Mouse (Mus musculus): Measurements from ENCODE around the gene Idnk. TPM values are rescaled to one million over a fixed set of nuclear protein-coding genes. Genes with fewer than 3 reads are reported as not detected.
"Not testable (repeated sequence)": the region's sequence is repeated elsewhere in the genome, so short reads cannot be mapped to it uniquely, and the experiment has no call there.

Idnk gene
- total RNA-seq, 2 experiments from 2014 or later = 22.3 to 25.1 TPM

DNA sequence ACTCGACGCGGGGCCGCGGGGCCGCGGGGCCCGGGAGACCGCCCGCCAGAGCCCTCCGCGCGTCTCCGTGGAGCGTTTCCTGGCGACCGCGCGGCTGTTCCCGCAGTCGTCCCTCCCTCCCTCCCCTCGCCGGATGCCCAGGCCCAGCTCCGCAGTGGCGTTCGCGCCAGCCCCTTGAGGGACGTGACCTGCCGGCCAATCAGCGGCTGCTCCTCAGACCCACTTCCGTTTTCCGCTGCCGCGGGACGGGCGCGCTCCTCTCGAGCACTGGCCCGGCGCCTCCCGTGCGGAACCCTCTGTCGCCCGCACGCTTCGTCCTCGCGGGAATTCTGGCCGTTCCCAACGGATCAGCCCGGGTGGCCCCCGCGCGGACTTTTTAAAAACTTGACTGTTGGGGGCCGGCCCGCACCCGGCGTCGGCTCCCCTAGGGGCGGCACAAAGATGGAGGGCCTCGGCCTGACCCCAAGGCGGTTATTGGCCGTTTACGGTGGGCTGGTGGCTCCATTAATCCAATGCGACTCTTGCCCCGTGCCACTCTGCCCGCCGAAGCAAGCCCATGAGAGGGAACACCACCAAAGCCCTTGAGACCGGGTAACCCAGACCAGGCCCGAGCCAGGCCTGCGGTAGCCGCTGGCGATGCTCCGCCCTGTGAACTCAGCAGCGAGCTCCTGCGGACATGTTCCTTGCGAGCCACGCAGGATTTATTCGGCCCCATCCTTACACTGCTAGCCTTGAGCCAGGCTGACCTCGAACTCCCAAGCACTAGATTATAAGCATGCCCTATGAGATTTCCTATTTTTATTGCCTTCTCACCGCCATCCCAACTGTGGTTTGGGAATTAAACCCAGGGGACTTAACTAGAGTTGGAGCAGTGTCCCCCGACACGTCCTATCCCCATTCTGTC lies 28.4 kb upstream of the Idnk start:
- peak; percentile 94 to 99 for DNase-seq (ENCODE audit: extremely low spot score in 1 of 2, low spot score in 2 of 2)
- intact Hi-C loops (cut with DNase I) = no loop called here

DNA sequence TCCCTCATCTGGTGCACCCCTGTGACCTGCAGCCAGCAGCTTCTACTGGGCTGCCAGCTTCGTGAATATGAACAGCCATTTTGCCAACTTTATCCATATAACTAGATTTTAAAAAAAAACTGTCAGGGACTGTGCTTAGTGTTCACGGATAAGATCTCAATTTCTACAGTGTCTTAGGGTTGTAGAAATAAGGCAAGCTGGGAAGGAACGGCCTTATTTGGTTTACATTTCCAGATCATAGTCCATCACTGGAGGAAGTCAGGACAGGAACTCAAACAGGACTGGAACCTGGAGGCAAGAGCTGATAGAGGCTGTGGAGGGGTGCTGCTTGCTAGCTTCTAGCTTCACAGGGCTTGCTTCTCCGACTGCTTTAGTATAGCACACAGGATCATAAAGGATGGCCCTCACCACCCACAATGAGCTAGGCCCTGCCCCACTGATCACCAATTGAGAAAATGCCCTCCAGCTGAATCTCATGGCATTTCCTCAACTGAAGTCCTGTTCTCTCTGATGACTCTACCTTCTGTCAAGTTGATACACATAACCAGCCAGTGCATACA lies 27.7 kb upstream of the Idnk start:
- intact Hi-C loops (cut with DNase I) = no loop called here
- DNase-seq (ENCODE audit: extremely low spot score in 1 of 2, low spot score in 2 of 2) = no peak

DNA sequence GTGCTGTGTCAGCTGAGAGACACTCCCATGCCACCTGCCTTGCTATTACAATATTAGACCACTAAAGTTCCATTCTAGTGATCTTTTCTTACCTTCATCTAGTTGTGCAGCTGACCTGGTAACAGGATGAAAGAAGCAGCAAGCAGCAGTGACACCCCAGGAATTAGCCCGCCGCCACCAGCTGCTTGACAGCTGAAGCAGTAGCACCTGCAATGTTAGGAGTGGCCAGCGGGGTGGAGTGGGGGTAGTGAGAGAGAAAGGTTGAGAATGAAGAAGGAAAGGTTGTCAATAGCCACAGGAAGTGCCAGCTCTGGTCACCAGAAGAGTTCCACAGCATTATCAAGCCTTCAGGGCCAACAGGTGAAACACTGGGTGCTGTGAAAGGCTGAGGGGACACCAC lies 25.8 kb upstream of the Idnk start:
- intact Hi-C loops (cut with DNase I) = no loop called here
- no peak for DNase-seq (ENCODE audit: extremely low spot score in 1 of 2, low spot score in 2 of 2)

DNA sequence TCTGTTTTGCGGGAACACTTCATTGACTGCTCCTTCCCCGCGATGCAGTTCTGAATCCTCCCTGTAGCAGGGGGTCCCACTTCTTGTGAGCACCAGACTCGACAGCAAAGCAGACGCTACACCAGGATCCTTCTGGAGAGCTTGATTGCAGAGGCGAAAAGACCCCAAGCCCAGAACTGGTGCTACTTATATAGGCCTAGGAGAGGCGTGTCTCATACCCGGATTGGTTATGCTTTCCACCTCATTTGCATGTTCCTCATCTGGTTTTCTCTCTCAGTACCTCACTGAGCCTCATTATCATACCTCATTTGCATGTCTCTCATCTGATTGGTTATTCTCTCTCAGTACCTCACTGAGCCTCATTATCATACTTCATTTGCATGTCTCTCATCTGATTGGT lies 10.8 kb upstream of the Idnk start:
- DNase-seq (ENCODE audit: extremely low spot score in 1 of 2, low spot score in 2 of 2); intact Hi-C loops (cut with DNase I): not testable (repeated sequence)

DNA sequence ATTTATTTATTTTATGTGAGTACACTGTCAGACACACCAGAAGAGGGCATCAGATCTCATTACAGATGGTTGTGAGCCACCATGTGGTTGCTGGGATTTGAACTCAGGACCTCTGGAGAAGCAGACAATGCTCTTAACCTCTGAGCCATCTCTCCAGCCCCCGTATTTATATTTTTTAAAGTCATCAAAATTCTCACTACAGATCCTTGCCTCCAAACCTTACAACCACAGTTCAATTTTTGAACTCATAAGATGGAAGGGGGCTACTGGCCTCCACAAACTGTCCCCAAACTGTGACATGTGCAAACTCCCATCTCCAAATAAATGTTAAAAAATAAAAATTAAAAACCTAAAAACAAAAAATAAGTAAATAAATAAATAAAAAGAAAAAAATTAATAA lies 9.7 kb upstream of the Idnk start:
- intact Hi-C loops (cut with DNase I) = no loop called here
- no peak for DNase-seq (ENCODE audit: extremely low spot score in 1 of 2, low spot score in 2 of 2)

DNA sequence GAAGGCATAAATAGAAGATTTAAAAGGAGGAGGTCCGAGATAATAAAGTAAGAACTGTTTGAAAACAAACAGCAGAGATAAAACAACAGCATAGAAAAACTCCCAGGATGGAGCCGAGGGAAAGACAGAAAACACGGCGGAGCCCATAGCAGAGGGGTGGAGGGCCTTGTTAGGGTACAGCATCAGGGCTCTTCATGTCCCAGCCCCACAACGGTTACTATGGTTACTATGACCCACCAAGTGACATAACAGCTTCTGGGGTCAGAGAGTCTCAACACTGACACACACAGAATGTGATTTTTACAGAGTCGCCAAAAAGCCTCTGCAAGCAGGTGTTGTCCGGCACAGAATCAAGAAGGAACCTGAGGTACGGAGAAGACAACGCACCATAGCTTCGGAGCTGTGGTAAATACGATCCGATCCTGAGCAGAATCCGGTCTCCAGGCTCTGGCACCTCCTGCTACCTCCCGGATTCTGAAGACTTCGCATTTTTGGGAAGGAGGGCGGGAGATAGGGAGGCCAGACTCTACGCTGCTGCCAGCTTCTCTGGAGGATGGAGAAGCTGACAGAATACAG lies 9.1 kb upstream of the Idnk start:
- DNase-seq (ENCODE audit: extremely low spot score in 1 of 2, low spot score in 2 of 2) = no peak
- intact Hi-C loops (cut with DNase I) = no loop called here

DNA sequence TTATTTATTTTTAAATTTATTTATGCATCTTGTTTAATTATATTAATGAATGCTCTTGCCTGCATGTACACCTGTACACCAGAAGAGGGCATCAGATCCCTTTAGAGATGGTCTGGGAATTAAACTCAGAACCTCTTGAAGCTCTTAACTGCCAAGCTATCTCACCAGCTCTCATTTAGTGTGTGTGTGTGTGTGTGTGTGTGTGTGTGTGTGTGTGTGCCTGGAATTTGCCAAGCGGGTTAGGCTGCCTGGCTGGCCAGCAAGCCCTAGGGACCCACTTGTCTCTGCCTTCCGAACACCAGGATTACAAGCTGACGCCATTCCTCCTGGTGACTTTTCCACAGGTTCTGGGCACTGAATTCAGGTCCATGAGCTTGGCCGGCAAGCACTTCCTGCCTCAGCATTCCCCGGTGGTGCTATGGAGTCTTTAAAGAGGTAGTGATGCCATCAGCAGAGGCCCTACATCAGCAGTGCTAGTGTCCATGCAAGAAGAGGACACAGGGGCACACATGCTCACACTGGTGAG lies 8.4 kb upstream of the Idnk start:
- DNase-seq (ENCODE audit: extremely low spot score in 1 of 2, low spot score in 2 of 2) = no peak
- intact Hi-C loops (cut with DNase I) = no loop called here

DNA sequence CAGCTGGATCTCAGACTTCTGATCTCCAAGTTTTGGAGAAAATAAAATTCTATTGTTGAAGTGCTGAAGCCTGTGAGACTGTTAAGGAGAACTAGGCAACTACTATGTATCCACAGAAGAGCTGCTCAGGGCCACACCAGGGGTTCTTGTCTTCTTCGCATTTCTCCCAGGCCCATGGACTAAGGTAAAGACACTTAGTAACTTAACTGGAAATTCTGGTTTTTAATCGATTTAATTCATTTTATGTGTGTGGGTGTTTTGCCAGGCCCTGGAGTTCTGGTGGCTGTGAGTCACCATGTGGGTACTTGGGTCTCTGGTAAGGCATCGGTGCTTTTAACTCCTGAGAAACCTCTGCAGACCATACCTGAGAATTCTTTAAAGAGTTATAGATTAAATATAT lies 7.8 kb upstream of the Idnk start:
- no peak for DNase-seq (ENCODE audit: extremely low spot score in 1 of 2, low spot score in 2 of 2)
- intact Hi-C loops (cut with DNase I) = loop anchor here (10.0 kb wide), 1 partner anchor 435 kb away; no protein-coding TSS in a partner anchor

DNA sequence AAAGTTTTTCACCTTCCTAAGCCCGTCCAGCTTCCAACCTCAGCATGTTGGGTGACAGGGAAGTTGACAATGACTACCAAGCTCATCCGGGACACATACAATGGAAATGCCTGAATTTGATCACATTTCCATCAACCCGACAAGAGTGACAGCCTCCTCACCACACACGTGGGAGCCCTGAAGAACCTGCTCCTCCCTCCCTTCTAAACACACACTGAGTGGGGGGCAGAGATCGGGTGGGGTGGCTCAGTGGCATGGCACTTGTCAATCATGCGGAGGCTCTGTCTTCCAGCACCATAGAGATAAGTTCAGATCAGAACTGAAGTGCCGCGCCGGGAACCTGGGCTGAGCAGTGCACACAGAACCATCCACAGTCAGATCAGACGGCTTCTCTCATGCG lies 7.0 kb upstream of the Idnk start:
- intact Hi-C loops (cut with DNase I) = loop anchor here (10.0 kb wide), 1 partner anchor 434 kb away; no protein-coding TSS in a partner anchor
- DNase-seq (ENCODE audit: extremely low spot score in 1 of 2, low spot score in 2 of 2) = no peak

DNA sequence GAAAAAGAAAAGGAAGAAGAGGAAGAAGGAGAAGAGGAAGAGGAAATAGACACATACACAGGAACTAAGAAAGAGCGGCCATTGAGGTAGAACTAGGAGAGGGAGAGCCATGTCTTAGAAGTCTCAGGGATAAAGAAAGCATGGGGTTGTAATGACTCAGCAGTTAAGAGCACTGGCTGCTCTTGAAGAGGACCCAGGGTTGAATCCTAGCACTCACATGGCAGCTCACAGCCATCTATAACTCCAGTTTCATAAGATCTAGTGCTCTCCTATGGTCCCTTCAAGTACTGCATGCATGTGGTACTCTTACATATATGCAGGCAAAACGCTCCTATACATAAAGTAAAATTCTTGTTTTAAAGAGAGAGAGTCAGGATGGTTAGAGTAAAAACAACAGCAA lies 1.4 kb upstream of the Idnk start:
- intact Hi-C loops (cut with DNase I) = loop anchor here (5.0 to 10.0 kb wide), 2 partner anchors 231 to 429 kb away; partner anchors contain the start of gene 2210016F16Rik
- no peak for DNase-seq (ENCODE audit: extremely low spot score in 1 of 2, low spot score in 2 of 2)

DNA sequence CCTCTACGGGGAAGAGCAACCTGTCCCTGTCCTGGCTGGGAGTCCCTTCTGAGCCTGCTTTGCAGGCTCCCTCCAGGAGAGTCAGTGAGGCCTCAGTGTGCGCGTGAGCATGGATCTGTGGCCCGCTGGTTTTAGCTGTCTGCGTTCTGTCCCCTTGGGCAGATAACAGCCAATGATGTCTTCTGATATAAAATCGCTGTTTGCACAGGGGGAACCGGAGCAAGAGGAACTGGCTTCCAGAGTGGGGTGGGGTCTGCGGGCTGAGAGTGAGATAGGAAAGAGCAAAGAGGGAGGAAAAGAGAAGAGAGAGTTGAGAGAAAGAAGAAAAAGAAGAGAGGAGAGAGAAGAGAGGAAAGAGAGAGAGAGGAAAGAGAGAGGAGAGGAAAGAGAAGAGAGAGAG lies 413 bp upstream of the Idnk start:
- intact Hi-C loops (cut with DNase I) = loop anchor here (5.0 to 10.0 kb wide), 2 partner anchors 230 to 428 kb away; partner anchors contain the start of gene 2210016F16Rik
- DNase-seq (ENCODE audit: extremely low spot score in 1 of 2, low spot score in 2 of 2) = no peak

DNA sequence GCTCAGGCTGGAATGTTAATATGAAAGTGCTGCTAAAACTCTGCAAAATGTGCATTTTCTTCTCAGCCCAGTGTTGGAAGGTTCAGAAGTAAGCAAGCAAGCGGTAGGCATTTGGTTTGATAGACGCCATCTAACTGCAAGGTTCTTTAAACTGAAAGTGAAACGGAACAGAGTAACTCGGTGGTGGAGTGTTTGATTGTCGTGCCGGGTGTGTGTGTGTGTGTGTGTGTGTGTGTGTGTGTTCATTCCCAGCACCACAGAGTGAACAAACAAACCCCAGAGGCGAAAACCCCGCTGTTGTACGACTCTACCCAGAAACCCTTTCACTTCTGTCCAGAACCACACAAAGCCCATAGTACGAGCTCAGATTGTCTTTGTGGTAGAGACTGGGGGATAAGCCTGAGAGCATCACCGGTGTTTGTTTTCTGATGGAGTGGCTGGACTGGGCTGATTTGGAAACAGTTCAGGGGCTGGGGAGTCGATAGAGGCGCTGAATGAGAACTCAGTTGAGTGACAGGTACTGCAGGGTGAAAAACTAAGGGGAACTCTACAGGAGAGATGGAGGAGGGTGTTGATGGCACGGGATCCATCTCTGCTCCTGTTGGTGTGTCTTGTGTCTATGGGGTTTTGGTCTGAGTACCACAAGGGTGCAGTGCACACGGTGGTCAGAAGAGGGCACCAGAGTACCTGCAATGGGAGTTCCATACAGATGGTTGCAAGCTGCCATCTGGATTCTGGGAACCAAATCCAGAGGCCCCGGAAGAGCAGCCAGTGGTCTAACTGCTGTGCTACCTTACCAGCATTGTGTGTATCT lies 857 bp downstream of the Idnk start:
- DNase-seq (ENCODE audit: extremely low spot score in 1 of 2, low spot score in 2 of 2) = peak; percentile 88 to 89
- intact Hi-C loops (cut with DNase I) = loop anchor here (5.0 to 10.0 kb wide), 2 partner anchors 229 to 426 kb away; partner anchors contain the start of gene 2210016F16Rik

DNA sequence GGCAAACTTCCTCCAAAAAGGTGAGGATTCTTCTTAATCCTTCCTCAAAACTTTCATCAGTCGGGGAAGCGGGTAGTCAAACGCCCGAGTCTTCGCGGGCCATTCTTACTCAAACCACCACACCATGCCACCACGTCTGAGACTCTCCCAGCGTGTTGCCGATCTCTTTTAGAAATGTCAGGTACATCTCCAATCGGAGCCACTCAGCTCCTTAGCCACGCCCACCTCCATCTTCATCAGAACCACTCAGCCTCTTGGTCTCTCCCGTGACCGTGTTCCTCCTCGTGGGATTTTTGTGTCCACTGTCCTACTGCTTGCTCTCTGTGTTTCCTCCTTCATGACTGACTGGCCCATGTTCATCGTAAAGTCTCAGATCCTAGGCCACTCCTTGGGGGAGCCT lies 3.3 kb downstream of the Idnk start:
- intact Hi-C loops (cut with DNase I) = no loop called here
- DNase-seq (ENCODE audit: extremely low spot score in 1 of 2, low spot score in 2 of 2) = no peak

DNA sequence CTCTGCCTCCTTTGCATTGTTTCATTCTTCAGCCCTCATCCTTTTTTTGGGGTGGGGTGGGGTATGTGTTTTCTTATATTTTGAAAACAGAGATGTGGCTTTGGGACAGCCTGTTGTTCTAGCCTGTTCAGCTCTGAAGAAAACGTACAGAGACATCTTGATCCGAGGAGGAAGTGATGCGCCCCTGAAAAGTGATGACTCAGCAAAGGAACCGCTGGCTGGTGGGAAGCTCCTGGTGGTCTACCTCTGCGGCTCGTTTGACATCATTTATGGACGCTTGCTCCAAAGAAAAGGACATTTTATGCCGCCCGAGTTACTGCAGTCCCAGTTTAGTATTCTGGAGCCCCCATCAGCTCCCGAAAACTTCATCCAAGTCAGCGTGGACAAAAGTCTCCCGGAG lies 5.9 kb downstream of the Idnk start:
- DNase-seq (ENCODE audit: extremely low spot score in 1 of 2, low spot score in 2 of 2) = no peak
- intact Hi-C loops (cut with DNase I) = no loop called here

DNA sequence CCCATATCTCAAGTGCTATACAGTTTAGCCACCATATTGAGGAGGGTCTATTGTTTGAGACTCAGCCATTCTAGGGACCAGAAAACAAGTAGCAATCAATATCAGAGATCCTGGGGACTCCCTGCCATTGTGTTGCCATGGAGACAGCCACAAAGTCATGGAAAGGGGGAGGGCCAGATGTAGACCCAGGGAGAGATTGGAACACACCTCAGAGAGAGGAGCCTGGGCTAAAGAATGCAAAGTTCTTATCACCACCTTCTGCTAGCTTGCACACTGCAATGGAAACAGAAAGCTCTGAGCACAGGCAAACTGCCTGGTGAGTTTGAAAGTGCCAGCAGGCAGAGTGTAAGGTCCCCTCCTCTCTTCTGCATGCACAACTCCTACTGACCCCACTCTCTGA lies 10.7 kb downstream of the Idnk start:
- DNase-seq (ENCODE audit: extremely low spot score in 1 of 2, low spot score in 2 of 2) = no peak
- intact Hi-C loops (cut with DNase I) = no loop called here

DNA sequence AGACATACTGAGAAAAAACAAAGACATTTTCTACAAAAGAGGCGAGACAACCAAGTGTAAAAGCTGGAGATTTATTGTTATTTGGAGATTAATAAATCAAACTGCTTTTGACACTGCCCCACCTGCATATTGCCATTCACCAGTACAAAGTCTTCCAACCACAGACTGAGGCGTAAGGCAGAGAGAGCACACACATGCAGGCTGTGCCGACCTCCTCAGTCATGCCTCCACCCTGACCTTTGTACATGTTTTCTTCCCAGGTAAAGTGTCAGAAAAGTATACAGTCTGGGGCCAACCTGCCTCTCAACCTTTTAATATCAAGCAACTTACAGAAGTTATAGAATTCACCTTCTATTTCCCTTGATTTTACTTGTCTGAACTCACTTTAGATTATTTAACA lies 18.7 kb downstream of the Idnk start:
- intact Hi-C loops (cut with DNase I) = no loop called here
- DNase-seq (ENCODE audit: extremely low spot score in 1 of 2, low spot score in 2 of 2) = no peak

DNA sequence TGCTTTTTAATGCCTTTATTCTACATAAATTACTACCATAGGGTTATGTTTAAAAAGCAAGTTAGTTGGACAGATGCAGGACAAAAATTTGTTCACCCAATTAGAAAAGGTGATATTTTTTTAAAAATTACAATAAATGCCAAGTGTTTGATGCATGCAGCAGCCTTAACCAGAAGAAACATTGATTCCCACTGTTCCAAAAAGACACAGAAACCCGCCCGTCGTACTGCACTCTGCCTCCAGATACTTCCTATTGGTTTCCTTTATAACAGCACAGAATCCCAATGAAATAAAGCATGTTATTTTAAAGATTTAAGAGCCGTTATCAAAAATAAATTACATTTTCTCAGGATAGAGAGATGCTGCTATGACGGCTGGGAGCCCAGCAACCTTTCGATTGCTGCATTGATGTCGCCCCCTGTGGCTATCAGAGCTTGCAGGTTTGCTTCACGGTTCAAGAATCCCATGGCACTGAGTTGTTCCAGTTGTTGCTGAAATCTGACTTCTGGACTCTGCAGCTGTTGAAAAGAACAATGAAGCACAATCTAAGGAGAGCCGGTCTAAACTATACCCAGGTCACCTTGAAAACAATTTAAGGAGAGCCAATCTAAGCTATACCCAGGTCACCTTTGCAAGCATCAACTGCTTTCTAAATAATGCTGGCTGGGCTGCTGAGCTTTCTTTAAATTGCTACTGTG lies 20.2 kb downstream of the Idnk start:
- intact Hi-C loops (cut with DNase I) = no loop called here
- peak; percentile 100 for DNase-seq (ENCODE audit: extremely low spot score in 1 of 2, low spot score in 2 of 2)

Data from left cerebral cortex, postnatal 10 days (tissue).